Mouse (Mus musculus) gastrocnemius, adult 2 months (tissue): ENCODE results near the gene Lce1c. TPM values are rescaled to one million over a fixed set of nuclear protein-coding genes. Genes with fewer than 3 reads are reported as not detected.
"Not testable (repeated sequence)": the region's sequence is repeated elsewhere in the genome, so short reads cannot be mapped to it uniquely, and the experiment has no call there.

Source experiments
- DNase-seq: peaks from one replicate; pipeline ENCODE4 v3.0.0; 2022
- H3K27ac ChIP-seq: fragments of 200-600 bp; 2 replicates; pipeline ENCODE4 v1.8.1; 2022; ENCODE audit warnings: mild to moderate bottlenecking
- H3K4me3 ChIP-seq: fragments of 200-600 bp; 2 replicates; pipeline ENCODE4 v1.8.1; 2022; ENCODE audit warnings: mild to moderate bottlenecking, moderate library complexity
- CTCF ChIP-seq: fragments of 200-600 bp; IDR thresholded peaks from 2 replicates; pipeline ENCODE4 v1.8.1; 2022; ENCODE audit warnings: antibody characterized with exemption, mild to moderate bottlenecking, moderate library complexity
- intact Hi-C: fragments of 180-260 bp; cut with DNase I; formaldehyde crosslinking; loops from one replicate; pipeline ENCODE4 v1.15.1; 2025
- long read RNA-seq, 2 experiments: library from polyadenylated mRNA; stranded (forward); transcript quantifications; one replicate each; pipeline ENCODE4 v2.0.0; 2021
- total RNA-seq, 2 experiments: library from RNA; stranded (reverse); gene quantifications; 2 replicates each; pipeline ENCODE4 v1.2.3; 2021

Gene Lce1c
- total RNA-seq = not detected
- long read RNA-seq, experiment 1 = 0 reads
- long read RNA-seq, experiment 2 = 0 reads

DNA sequence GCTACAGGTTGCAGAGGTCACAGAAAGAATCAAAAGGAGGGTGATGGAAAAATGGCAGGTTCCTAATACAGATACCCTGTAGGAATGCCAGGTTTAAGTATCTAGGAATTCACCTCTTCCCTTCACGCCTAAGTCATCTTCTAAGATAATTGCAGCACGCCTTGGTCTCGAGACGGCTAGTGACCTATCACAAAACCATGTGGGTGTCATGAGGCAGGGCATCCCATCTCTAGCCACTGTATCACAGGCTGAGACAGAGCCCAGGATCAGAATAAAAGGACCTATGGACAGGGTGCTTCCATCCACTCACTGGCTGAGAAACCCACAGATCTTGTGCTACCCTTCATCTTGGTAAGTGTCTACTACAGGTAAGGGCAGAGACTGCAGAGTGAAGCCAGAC, at the start of gene Lce1c:
Gene Lce1c (plus strand): TSS at position 301 of the 400 bp plus-strand sequence.
- no peak for DNase-seq
- Histone ChIP-seq H3K4me3 (no peak within 1 kb of the TSS), H3K27ac (no peak within 1 kb of the TSS)
- TF ChIP-seq CTCF = no peak
- intact Hi-C loops = no loop called here

DNA sequence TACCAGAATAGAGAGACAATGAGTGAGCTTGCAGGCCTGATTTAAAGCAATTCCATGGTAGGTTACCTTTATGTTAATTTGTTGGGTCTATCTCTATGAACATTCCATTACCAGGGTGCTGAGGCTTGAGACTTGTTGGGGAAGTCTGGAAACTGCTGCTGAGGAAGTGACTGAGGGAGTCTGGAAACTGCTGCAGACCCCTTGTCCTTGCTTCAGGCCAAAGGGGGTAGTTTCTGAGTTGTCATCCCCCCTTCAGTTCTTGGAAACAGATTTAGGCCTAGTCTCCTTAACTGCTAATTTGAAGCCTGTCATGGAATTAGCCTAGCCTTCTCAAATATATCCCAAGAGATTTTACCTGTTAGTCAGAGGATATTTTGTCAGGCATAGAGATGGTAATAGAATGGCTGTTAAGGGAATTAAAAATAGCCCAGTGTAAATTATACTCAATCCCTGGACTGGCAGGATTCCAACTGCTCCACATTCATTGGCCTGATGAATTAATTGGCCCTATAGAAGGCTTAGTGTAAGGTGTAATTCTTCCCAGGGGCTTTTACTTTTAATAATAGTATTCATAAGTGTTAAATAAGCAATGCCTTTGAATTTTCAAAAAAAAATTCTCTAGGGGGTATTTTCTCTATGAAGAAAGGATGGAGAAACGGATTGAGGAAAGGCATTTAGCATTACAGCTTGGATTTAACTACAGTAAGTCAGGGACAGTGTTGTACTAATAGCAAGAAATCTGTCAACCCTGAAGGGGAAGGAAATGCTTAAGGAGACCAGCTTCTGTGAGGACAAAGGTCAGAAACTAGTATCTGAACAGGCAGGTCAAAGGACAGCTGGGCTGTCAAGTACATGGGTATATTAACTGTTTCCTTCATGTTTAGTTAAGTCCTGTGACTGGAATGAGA, 41.0 kb upstream of the Lce1c start:
- intact Hi-C loops = no loop called here
- TF ChIP-seq CTCF = no peak
- Histone ChIP-seq H3K4me3 (no peak overlapping the region), H3K27ac (no peak overlapping the region)
- no peak for DNase-seq

DNA sequence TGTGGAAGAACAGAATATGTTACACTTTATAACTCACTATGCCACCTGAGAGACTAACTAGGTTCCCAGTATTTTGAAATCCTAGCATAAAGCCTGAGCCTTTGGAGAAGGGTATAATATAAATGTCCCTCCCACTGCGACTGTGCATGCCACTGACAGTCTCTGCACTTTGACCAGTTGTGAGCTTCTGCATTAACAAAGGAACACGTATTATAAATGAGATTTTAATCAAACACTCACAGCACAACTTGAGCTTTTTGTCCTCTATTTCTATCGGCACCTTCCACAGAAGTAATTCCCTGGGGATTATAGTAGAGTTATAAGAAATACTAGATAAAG, 40.4 kb upstream of the Lce1c start:
- TF ChIP-seq CTCF = no peak
- Histone ChIP-seq H3K4me3 (no peak overlapping the region), H3K27ac (no peak overlapping the region)
- intact Hi-C loops = no loop called here
- no peak for DNase-seq

DNA sequence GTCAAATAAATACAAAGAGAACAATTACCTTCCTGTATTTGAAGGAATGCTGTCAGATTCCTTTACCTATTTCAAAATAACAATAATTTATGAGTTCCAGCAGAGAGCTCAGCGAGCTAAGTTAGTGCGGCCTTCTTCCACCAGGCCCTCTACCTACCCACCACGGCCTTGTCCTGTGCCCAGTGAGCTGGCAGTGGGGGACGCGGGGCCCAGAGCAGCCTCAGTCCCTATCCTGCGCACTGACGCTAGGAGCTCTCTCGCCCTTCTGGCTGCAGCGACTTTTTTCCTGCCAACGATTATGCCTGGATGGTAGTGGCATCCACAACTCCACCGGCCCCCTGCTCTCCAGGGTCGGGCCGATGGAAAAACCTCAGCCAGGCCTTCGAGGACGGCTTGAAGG, 39.2 kb upstream of the Lce1c start:
- TF ChIP-seq CTCF = no peak
- Histone ChIP-seq H3K4me3 (no peak overlapping the region), H3K27ac (no peak overlapping the region)
- no peak for DNase-seq
- intact Hi-C loops = no loop called here

DNA sequence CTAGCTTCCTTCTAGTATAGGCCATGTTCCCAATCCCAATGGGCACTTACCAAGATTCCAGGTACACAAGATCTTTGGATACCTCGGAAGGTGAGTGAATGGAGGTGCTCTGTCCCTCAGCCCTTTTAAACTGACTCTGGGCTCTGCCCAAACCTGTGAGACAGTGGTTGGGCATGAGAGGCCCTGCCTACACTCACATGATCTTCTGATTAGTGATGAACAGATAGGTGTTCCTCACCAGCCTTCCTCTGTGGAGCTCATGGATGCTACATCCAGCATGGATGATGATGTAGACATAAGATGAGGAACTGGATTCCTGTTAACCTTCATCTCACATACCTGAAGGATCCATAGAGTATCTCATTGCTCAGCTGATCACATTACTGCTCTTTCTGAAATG, 30.8 kb upstream of the Lce1c start, which contains the start of gene Lce1a1:
Gene Lce1a1 (minus strand): TSS at position 101 of the 400 bp plus-strand sequence.
- H3K27ac ChIP-seq = no peak within 1 kb of the TSS
- no peak within 1 kb of the TSS for H3K4me3 ChIP-seq
- intact Hi-C loops = no loop called here
- DNase-seq = no peak
- no peak for TF ChIP-seq CTCF

DNA sequence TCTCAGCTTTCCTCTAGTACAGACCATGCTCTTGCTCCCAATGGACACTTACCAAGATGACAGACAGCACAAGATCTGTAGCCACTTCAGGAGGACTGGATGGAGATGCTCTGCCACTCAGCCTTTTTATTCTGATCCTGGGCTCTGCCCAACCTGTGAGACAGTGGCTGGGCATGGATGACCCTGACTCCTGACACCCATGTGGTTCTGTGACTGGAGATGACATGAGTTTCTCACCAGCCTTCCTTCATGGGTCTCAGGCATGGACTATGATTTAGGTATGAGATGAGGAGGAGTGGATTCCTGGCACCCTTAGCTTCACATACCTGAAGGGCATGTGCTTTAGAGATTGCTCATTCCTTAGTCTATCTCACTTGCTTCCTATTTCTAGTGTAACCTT, 22.2 kb upstream of the Lce1c start, which contains the start of gene Lce1b:
Gene Lce1b (minus strand): TSS at position 101 of the 400 bp plus-strand sequence.
- intact Hi-C loops = no loop called here
- Histone ChIP-seq H3K27ac (no peak within 1 kb of the TSS), H3K4me3 (no peak within 1 kb of the TSS)
- no peak for DNase-seq
- no peak for TF ChIP-seq CTCF

DNA sequence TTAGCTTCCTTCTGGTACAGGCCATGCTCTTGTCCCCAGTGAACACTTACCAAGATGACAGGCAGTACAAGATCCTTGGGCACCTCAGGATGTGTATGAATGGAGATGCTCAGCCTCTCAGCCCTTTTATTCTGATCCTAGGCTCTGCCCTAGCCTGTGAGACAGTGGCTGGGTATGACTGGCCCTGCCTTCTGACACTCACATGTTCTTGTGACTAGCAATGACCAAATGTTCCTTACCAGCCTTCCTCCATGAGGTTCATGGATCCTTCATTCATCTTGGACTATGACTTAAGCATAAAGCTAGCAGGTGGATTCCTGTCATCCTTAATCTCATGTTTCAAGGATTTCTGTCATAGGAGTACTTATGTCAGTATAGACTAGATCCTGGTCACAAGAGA, 8.8 kb upstream of the Lce1c start, which contains the start of gene Lce1a2:
Gene Lce1a2 (minus strand): TSS at position 101 of the 400 bp plus-strand sequence.
- Histone ChIP-seq H3K4me3 (no peak within 1 kb of the TSS), H3K27ac (no peak within 1 kb of the TSS)
- no peak for TF ChIP-seq CTCF
- intact Hi-C loops = no loop called here
- no peak for DNase-seq

DNA sequence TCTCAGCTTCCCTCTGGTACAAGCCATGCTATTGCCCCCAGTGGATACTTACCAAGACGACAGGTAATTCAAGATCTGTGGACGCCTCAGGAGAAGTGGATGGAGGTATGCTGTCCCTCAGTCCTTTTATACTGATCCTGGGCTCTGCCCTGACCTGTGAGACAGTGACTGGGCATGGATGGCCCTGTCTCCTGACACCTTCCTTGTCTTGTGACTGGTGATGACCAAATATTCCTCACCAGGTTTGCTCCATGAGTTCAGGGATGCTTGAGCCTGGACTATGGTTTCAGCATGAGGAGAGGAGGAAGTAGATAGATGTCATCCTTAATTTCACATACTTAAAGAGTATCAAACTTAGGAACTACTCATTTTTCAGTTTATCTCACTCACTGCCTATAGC, 8.1 kb downstream of the Lce1c start, which contains the start of gene Lce1d:
Gene Lce1d (minus strand): TSS at position 101 of the 400 bp plus-strand sequence.
- DNase-seq = no peak
- no peak within 1 kb of the TSS for H3K27ac ChIP-seq
- TF ChIP-seq CTCF = no peak

DNA sequence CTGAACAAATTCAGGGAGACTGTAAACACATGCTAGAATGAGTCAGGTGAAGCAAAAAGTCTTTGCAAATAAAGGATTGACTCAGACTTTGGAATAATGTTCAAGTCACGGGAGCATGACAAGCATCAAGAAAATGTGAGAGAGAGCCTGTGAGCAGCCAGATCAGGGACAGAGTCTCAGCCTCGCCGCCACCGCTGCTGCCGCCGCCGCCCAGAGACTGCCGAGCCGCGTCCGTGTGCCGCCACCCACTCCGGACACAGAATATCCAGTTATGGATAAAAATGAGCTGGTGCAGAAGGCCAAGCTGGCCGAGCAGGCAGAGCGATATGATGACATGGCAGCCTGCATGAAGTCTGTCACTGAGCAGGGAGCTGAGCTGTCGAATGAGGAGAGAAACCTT, 10.1 kb downstream of the Lce1c start:
- intact Hi-C loops = not testable (repeated sequence)
- H3K4me3 ChIP-seq = peak overlapping the region; percentile 52
- peak; percentile 57 for DNase-seq
- H3K27ac ChIP-seq = peak overlapping the region; percentile 67; the same call in 1 of the 2 replicates

More for the DNA sequence above, 8.1 kb downstream of the Lce1c start, which contains the start of gene Lce1d:
- H3K4me3 ChIP-seq = no peak within 1 kb of the TSS
- intact Hi-C loops = no loop called here

DNA sequence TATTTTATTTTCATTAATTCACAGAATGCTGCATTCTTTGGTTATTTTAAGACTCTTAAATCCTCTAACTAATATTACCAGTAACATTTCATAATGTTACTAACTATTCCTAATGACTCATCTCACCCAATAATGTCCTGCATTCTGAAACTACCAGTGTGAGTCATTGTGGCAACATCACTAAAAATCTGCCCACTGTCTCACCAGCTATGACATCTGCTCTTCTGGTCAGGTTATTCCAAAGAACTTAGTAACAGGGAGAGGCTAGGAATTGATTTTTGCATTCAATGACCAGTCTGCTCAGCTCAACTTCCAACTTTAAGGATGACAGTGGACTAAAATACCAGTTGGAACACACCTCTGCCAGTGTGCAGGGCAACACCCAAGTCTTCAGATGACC, 12.6 kb downstream of the Lce1c start:
- TF ChIP-seq CTCF = no peak
- Histone ChIP-seq H3K4me3 (no peak overlapping the region), H3K27ac (no peak overlapping the region)
- intact Hi-C loops = no loop called here
- no peak for DNase-seq

DNA sequence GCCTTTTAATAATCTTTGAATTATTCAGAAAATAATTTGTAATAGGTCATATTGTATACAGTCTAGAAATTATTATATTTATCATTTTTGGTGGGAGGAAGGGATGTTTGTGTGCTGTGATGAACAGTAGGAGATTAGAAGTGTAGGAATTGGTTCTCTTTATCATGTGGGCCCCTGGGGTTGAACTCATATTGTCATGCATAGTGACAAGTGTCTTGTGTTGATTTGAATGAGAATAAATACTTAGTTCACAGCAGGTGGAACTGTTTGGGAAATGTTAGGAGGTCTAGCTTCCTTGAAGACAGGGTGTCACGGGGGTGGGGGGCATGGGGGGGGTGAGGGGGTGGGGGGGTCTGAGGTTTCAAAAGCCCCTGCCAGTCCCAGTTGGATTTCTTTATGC, 15.6 kb downstream of the Lce1c start:
- Histone ChIP-seq H3K4me3 (no peak overlapping the region), H3K27ac (no peak overlapping the region)
- no peak for DNase-seq
- intact Hi-C loops = no loop called here
- TF ChIP-seq CTCF = no peak

DNA sequence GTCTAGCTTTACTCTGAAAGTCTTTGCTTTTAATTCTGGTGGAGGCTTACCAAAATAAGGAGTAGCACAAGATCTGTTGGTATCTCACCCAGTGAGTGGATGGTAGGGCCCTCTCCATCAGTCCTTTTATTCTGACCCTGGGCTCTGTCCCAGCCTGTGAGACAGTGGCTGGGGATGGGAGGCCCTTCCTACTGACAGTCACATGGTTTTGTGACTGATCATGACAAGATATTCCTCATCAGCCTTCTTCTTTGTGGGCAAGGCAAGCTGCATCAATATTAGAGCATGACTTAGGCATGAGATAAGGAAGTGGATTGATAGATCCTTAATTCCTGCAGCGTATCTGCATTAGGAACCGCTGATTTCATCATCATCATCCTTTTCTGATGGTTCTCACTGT, 29.9 kb downstream of the Lce1c start, which contains the start of gene Lce1e:
Gene Lce1e (minus strand): TSS at position 101 of the 400 bp plus-strand sequence.
- H3K4me3 ChIP-seq = no peak within 1 kb of the TSS
- intact Hi-C loops = no loop called here
- TF ChIP-seq CTCF = no peak
- DNase-seq = no peak
- H3K27ac ChIP-seq = no peak within 1 kb of the TSS

DNA sequence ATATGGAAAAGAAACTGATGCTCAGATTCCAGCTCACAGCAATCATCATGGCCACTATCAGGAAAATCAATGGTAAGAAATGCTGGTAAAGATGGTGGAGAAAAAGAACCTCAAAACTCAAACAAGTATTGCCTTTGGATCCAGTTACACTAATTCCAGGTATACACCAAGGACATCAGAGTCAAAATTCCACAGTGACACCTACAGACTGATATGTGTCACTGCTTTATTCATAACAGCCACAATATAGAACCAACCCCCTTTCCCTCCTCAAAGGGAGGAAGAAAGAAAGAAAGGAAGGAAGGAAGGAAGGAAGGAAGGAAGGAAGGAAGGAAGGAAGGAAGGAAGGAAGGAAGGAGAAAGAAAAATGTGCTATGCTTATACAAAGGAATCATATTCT, 36.1 kb downstream of the Lce1c start:
- TF ChIP-seq CTCF = no peak
- intact Hi-C loops = no loop called here

More for the DNA sequence above, 36.1 kb downstream of the Lce1c start:
- DNase-seq = no peak
- H3K27ac ChIP-seq = no peak overlapping the region
- no peak overlapping the region for H3K4me3 ChIP-seq
